Mouse (Mus musculus) layer of hippocampus, adult 11-12 months (tissue): Measurements from ENCODE around the gene Btg1.

Experiments used
- DNase-seq: peaks from one replicate; pipeline ENCODE4 v3.0.0; 2022; ENCODE audit warnings: low spot score

The Btg1 gene

GRCm38 (mm10) chr10:96616709-96617116, at the start of gene Btg1:
Gene Btg1 (plus strand): TSS chr10:96617006.
- DNase-seq = peak; percentile 99

GRCm38 (mm10) chr10:96569469-96569868, 47.3 kb upstream of the Btg1 start:
- DNase-seq = no peak

- no peak for DNase-seq
Observed at GRCm38 (mm10) chr10:96571176-96571575, 45.6 kb upstream of the Btg1 start.

- no peak for DNase-seq
Observed at GRCm38 (mm10) chr10:96574786-96575185, 42.0 kb upstream of the Btg1 start.

GRCm38 (mm10) chr10:96575338-96575737, 41.5 kb upstream of the Btg1 start:
- no peak for DNase-seq

GRCm38 (mm10) chr10:96578924-96579323, 37.9 kb upstream of the Btg1 start:
- no peak for DNase-seq

GRCm38 (mm10) chr10:96579436-96579835, 37.4 kb upstream of the Btg1 start:
- no peak for DNase-seq

- no peak for DNase-seq
Observed at GRCm38 (mm10) chr10:96580246-96580645, 36.6 kb upstream of the Btg1 start.

GRCm38 (mm10) chr10:96581232-96581631, 35.6 kb upstream of the Btg1 start:
- DNase-seq = no peak

- DNase-seq = no peak
Observed at GRCm38 (mm10) chr10:96586191-96586880, 30.5 kb upstream of the Btg1 start.

- DNase-seq = no peak
Observed at GRCm38 (mm10) chr10:96586881-96587217, 30.0 kb upstream of the Btg1 start.

- no peak for DNase-seq
Observed at GRCm38 (mm10) chr10:96588233-96588632, 28.6 kb upstream of the Btg1 start.

- DNase-seq = no peak
Observed at GRCm38 (mm10) chr10:96589781-96590180, 27.0 kb upstream of the Btg1 start.

GRCm38 (mm10) chr10:96592089-96592488, 24.7 kb upstream of the Btg1 start:
- no peak for DNase-seq

- DNase-seq = no peak
Observed at GRCm38 (mm10) chr10:96595435-96596132, 21.2 kb upstream of the Btg1 start.

- no peak for DNase-seq
Observed at GRCm38 (mm10) chr10:96596411-96596810, 20.4 kb upstream of the Btg1 start.

GRCm38 (mm10) chr10:96599641-96600040, 17.2 kb upstream of the Btg1 start:
- no peak for DNase-seq

GRCm38 (mm10) chr10:96601670-96602069, 15.1 kb upstream of the Btg1 start:
- DNase-seq = no peak

GRCm38 (mm10) chr10:96602339-96602738, 14.5 kb upstream of the Btg1 start:
- no peak for DNase-seq

GRCm38 (mm10) chr10:96605168-96605567, 11.6 kb upstream of the Btg1 start:
- no peak for DNase-seq

- no peak for DNase-seq
Observed at GRCm38 (mm10) chr10:96605856-96606255, 10.9 kb upstream of the Btg1 start.

- DNase-seq = no peak
Observed at GRCm38 (mm10) chr10:96607617-96608185, 9.1 kb upstream of the Btg1 start.
